Mouse (Mus musculus) G1E (cell line): ENCODE data around the gene Prkca. TPM values are rescaled to one million over a fixed set of nuclear protein-coding genes. Genes with fewer than 3 reads are reported as not detected.

Source experiments
- ATAC-seq: 2 replicates; pipeline ENCODE4 v1.8.0; 2016; ENCODE audit warnings: mild to moderate bottlenecking; ENCODE audit not compliant: insufficient number of reproducible peaks, poor library complexity, low FRiP score, severe bottlenecking; ENCODE audit errors: extremely low read depth
- DNase-seq: peaks from one replicate; pipeline ENCODE4 v3.0.0; 2012; ENCODE audit warnings: low spot score
- H3K27me3 ChIP-seq: 2 replicates; pipeline ENCODE4 v1.6.1; 2012; ENCODE audit warnings: mild to moderate bottlenecking, low read length, inconsistent platforms; ENCODE audit not compliant: insufficient read depth
- H3K36me3 ChIP-seq: replicated peaks from 2 replicates; pipeline ENCODE3; 2012; ENCODE audit warnings: mild to moderate bottlenecking, inconsistent platforms
- H3K4me1 ChIP-seq: 2 replicates; pipeline ENCODE4 v1.6.1; 2012; ENCODE audit warnings: low read depth, low read length, inconsistent platforms, mixed read lengths; ENCODE audit not compliant: insufficient read depth
- H3K4me3 ChIP-seq: 2 replicates; pipeline ENCODE4 v1.5.1; 2012; ENCODE audit warnings: low read depth, mild to moderate bottlenecking, inconsistent platforms, low read length, moderate library complexity, mixed read lengths
- H3K9me3 ChIP-seq: replicated peaks from 2 replicates; pipeline ENCODE4 v1.6.1; 2012; ENCODE audit warnings: inconsistent platforms
- CTCF ChIP-seq: IDR thresholded peaks from 2 replicates; pipeline ENCODE4 v1.5.1; 2012; ENCODE audit warnings: low read depth, low read length, inconsistent platforms, mixed read lengths
- GATA1 ChIP-seq: IDR thresholded peaks from 2 replicates; pipeline ENCODE4 v1.6.1; 2012; ENCODE audit warnings: borderline replicate concordance, low read length, inconsistent platforms, mixed read lengths
- GATA2 ChIP-seq: IDR thresholded peaks from 2 replicates; pipeline ENCODE4 v1.6.1; 2012; ENCODE audit warnings: low read depth, low read length, inconsistent platforms, borderline replicate concordance
- POLR2AphosphoS5 ChIP-seq: IDR thresholded peaks from 2 replicates; pipeline ENCODE4 v1.6.1; 2012; ENCODE audit warnings: low read depth, low read length, inconsistent platforms; ENCODE audit not compliant: insufficient replicate concordance
- TAL1 ChIP-seq: conservative IDR thresholded peaks from 2 replicates; pipeline ENCODE4 v1.6.1; 2012; ENCODE audit warnings: low read depth, low read length, inconsistent platforms, mixed read lengths
- polyA plus RNA-seq: library from polyadenylated mRNA; stranded (reverse); fragments of >175 nt; gene quantifications from 2 replicates; pipeline ENCODE4 v1.2.3, GENCODE M21; 2012
- total RNA-seq, 2 experiments: library from RNA; stranded (forward) in 1 of 2; stranded (reverse) in 1 of 2; fragments of 200-1000 nt in 1 of 2; fragments of >200 nt in 1 of 2; fragmentation: Nextera tagmentation in 1 of 2; gene quantifications; 2 replicates each; pipeline ENCODE4 v1.2.3; 2014 to 2017

The Prkca gene
- total and polyA plus RNA-seq, 3 experiments = 0.11 TPM; not detected in 2

DNA sequence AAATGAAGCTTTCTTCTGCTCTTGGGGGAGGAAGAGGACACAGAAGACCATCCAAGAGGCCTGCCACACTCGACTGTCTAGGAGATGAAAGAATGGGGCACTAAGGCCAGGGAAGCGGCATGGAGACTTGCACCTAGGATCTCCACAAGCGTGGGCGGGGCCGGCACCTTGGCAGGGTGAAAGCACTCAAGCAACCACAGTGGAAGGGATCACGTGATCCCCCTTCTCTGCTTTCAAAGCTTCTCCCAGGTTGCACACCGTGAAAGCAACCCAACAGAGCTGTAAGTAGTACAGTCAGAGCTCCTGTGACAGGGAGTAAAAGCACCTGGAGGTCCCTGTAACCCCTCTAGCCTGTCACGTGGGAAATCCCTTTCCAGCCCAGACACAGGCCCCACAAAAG lies 72.4 kb downstream of the Prkca start:
- peaks cover 34% of the 10 kb centered on the region for H3K9me3 ChIP-seq
- ATAC-seq = no peak
- no peaks in the 10 kb centered on the region for H3K36me3 ChIP-seq
- no peak for DNase-seq
- H3K4me1 ChIP-seq = peaks cover 4% of the 10 kb centered on the region; the same call in 1 of the 2 replicates
- H3K4me3 ChIP-seq = no peak overlapping the region
- TF ChIP-seq GATA2 (no peak), TAL1 (no peak), CTCF (no peak), POLR2AphosphoS5 (no peak), GATA1 (no peak)
- H3K27me3 ChIP-seq = peaks cover 8% of the 10 kb centered on the region; the same call in 1 of the 2 replicates

DNA sequence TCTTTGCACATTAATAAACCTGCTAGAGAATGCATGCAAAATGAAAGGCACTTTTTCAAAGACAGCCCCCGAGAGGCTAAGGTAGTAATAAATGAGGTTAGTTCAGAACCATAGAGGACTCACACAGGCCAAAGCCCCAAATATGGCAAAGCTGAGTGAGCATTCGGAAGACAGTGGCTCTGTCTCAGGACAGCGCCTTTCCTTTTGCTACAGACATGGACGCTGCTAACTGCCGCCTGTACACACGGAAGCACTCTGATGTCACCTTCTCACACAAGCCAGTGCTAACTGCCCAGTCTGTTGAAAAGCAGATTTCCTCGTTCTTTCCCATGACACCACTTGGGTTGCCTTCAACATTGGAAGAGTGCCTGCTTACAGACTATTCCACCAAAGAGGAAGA lies 74.2 kb downstream of the Prkca start:
- Histone ChIP-seq H3K9me3 (peaks cover 34% of the 10 kb centered on the region), H3K27me3 (peaks cover 8% of the 10 kb centered on the region; the same call in 1 of the 2 replicates), H3K36me3 (no peaks in the 10 kb centered on the region), H3K4me3 (no peak overlapping the region), H3K4me1 (peaks cover 4% of the 10 kb centered on the region; the same call in 1 of the 2 replicates)
- ATAC-seq (no peak), DNase-seq (no peak)
- no peak for TF ChIP-seq GATA1
- TF ChIP-seq GATA2 = no peak
- TF ChIP-seq POLR2AphosphoS5 = no peak
- no peak for TF ChIP-seq TAL1
- no peak for TF ChIP-seq CTCF

DNA sequence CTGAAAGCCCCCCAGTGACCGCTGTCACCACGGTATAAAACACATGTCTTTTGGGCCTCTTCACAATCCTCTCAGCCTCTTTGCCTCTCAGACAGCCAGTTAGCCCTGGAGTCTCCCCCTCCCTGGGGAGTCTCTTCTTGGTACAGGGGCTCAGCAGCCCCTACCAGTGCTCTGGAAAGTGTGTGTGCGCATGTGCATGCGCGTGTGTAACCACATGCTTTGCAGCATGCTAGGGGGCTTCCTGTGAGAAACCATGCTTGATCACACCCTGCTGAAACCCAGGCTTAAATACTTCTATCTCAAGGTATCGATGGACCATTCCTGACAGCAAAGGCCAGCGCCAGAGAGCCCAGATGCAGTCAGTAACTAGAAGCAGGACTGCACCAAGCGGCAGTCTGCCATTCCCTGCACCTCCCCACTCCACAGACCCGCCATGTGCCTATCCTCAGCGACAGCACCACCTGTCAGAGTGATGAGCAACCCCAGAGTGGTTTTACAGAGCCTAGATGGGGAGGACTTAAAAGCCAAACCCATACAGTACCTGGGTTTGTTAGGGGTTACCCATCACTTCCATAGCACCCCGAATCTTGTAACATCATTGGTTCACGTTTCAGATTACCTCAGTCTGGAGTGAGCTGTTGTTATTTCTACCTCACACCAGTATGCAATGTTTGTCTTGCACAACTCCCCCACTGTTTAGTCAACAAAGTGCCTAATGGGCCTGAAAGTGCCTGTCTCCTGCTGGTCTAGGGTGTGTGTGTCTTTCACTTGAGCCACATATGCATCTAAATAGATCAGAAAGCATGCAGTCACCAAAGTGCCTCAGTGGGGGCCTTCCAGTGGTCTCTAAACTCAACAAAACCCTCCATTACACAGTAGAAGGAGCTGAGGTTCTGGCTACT lies 75.1 kb downstream of the Prkca start:
- Histone ChIP-seq H3K4me1 (peaks cover 7% of the 10 kb centered on the region; the same call in 1 of the 2 replicates), H3K4me3 (no peak overlapping the region), H3K9me3 (peaks cover 30% of the 10 kb centered on the region), H3K36me3 (no peaks in the 10 kb centered on the region), H3K27me3 (peaks cover 5% of the 10 kb centered on the region; the same call in 1 of the 2 replicates)
- DNase-seq (no peak), ATAC-seq (no peak)
- no peak for TF ChIP-seq GATA1
- TF ChIP-seq GATA2 = no peak
- no peak for TF ChIP-seq TAL1
- TF ChIP-seq POLR2AphosphoS5 = no peak
- TF ChIP-seq CTCF = no peak

DNA sequence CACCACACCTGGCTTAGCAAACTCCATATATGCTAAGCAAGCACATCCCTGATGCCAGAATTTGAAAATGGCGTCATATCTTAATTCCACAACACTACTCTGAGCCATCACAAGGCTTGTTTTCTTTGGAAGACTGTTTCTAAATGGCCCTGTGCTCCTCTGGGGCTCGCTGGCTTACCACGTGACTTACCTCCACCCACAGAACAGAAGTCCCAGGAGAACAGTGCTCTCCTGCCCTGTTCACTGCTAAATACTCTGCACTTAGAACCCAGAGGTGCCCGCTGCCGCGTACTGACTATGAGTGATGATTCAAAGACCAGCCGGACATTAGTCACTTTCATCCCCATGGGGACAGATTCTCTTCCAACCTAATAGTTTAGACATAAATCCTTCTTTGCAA lies 75.9 kb downstream of the Prkca start:
- Histone ChIP-seq H3K4me3 (no peak overlapping the region), H3K9me3 (peaks cover 30% of the 10 kb centered on the region), H3K4me1 (peaks cover 12% of the 10 kb centered on the region), H3K27me3 (peaks cover 5% of the 10 kb centered on the region; the same call in 1 of the 2 replicates), H3K36me3 (no peaks in the 10 kb centered on the region)
- DNase-seq (no peak), ATAC-seq (no peak)
- no peak for TF ChIP-seq GATA2
- TF ChIP-seq GATA1 = no peak
- no peak for TF ChIP-seq TAL1
- TF ChIP-seq CTCF = no peak
- TF ChIP-seq POLR2AphosphoS5 = no peak

DNA sequence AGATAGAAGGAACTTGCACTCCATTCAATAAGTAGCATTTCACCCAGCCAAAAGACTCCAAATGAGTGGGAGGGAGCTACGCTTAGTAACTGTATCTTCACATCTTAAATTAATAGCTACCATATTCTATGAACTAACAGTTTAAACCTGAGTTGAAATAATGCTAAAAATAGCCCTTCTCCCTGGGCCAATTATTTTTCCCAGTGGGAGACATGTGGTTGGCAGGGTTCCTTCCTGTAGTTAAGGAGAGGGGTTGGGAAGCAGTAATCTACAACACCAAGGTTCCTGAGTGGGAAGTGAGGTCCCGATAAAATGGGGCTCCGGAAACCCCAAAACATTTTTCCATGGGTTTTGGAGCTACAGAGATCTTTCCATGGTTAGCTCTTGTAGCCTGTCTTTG lies 76.7 kb downstream of the Prkca start:
- Histone ChIP-seq H3K27me3 (peaks cover 5% of the 10 kb centered on the region; the same call in 1 of the 2 replicates), H3K4me3 (no peak overlapping the region), H3K36me3 (no peaks in the 10 kb centered on the region), H3K4me1 (peaks cover 12% of the 10 kb centered on the region), H3K9me3 (peaks cover 30% of the 10 kb centered on the region)
- DNase-seq (no peak), ATAC-seq (no peak)
- TF ChIP-seq TAL1 = no peak
- TF ChIP-seq POLR2AphosphoS5 = no peak

DNA sequence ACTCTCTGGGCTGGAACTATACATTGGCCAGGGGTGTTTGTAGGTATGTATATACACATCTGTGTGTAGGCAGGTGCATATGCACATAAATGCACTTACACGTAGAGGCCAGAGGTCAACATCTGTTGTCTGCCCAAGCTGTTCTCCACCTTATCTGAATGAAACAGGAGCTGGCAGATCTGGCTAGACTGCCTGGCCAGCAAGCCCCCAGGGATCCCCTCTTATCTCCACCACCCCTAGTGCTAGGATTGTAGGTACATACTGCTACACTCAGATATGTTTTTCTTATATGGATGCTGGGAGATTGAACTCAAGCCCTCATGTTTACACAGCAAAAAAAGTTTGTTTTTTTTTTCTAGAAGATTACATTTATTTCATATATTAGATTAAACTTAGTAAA lies 79.9 kb downstream of the Prkca start:
- DNase-seq (no peak), ATAC-seq (peak; percentile 62)
- no peaks in the 10 kb centered on the region for H3K36me3 ChIP-seq
- no peak overlapping the region for H3K4me3 ChIP-seq
- peaks cover 5% of the 10 kb centered on the region; the same call in 1 of the 2 replicates for H3K27me3 ChIP-seq
- H3K4me1 ChIP-seq = peaks cover 11% of the 10 kb centered on the region; the same call in 1 of the 2 replicates
- TF ChIP-seq GATA1 (no peak), TAL1 (peak; percentile 41; the same call in 1 of the 2 replicates), CTCF (no peak)
- peaks cover 19% of the 10 kb centered on the region for H3K9me3 ChIP-seq
